Mouse (Mus musculus): ENCODE results near the gene Col9a2.

Col9a2 gene

GRCm38 (mm10) chr4:121088696-121089095, 49.5 kb downstream of the Col9a2 start:
- no peak for DNase-seq

- DNase-seq = no peak
These were observed 51.0 kb downstream of the Col9a2 start for GRCm38 (mm10) chr4:121090211-121090610.

GRCm38 (mm10) chr4:121097650-121098378, 58.6 kb downstream of the Col9a2 start, which contains the start of gene Zmpste24:
TSS of gene Zmpste24 (minus strand) at chr4:121098241.
- DNase-seq = peak; percentile 83 to 93

DNA sequence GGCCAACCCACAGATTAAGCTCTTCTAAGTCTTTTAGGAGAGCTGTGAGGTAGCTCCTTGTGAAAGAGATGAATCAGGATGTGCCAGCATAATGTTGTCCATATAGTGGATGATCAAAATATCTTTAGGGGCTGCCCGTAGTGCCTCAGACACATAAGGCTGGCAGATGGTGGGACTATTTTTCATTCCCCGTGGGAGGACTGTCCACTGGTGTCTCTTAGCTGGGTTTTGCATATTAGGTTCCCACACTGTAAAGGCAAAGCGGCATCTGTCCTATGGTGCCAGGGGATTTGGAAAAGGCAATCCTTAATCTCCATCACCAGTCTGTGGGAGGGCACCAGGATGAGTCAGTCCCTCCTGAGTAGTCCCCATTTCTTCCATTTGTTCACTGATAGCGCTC, 64.1 kb downstream of the Col9a2 start:
- DNase-seq = no peak
